Mouse (Mus musculus): ENCODE measurements around the gene Slc25a20. TPM values are rescaled to one million over a fixed set of nuclear protein-coding genes. Genes with fewer than 3 reads are reported as not detected.
A peak's percentile ranks its signal among the peaks of the same experiment; 100 is the strongest.

Gene Slc25a20
- total RNA-seq, 2 experiments from 2014 or later: 19.2 to 21.0 TPM

DNA sequence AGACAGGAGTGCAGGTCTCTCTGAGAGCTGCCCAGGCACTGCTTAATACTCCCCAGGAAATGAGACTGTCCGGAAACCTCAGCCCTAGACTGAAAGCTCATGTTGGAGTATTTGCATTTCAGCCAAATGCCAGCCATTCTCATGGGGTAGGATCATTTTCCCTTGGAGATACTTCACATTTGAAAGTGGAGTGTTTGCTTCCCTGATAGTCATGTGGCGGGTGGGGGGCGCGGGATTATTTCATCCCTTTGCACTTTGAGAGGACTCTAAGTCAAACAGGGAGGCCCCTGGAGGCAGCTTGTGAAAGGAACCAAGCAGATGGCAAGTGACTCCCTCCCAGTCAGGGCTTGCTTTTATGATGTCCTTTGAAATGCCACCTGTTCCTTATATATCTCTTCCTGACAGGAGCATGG is 24.6 kb downstream of the Slc25a20 start:
- DNase-seq (ENCODE audit: low spot score in 2 of 2): no peak

DNA sequence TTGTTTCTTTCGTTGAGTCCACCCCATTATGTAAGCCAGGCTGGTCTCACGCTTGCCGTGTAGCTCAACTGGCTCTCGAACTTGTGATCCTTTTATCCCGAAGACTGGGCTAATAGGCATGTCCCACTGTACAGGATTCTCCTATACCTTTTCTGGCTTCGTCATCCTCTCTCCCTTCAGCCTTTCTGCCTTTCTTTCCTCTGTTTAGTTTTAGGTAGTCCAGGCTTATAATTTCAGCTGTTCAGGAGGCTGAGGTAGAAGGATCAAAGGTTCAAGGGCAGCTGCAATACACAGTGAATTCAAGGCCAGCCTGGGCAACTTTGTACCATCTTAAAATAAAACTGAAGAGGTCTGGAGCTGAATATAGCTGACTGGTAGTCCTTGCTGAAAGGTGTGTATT is 25.3 kb downstream of the Slc25a20 start:
- DNase-seq (ENCODE audit: low spot score in 2 of 2): no peak

DNA sequence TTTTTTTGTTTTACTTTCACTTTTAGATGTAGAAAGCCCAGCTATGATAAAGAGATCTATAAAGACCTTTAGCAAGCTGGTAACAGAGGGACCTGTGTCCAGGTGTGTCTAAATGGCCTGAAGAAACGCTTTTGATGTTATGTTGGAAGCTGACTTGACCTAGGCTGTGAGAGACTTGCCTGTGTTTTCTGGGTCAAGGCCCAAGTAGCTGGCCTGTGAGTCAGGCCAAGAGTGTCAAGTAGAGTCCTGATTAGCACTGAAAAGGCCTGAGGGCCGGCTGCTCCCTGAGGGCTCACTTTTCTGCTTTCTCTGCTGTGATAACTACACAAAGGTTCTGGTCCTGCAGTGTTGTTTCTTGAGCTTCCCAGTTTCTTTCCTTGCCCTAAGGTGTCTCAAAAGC is 25.8 kb downstream of the Slc25a20 start:
- no peak for DNase-seq (ENCODE audit: low spot score in 2 of 2)

DNA sequence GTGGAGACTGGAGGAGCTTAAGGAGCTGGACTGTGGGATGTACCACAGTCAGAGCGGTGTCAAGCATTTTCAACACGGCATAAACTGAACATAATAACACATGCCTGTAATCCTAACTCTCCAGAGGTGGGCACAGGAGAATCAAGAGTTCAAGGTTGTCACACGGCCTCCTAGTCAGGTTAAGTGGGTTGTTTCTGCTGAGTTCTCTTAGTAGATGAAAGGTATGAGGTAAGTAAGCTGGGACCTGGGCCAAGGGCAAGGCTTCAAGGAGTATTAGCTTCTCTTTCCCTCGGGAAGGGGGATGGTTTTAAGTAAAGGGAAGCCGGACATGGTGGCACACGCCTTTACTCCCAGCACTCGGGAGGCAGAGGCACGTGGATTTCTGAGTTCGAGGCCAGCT is 26.6 kb downstream of the Slc25a20 start:
- no peak for DNase-seq (ENCODE audit: low spot score in 2 of 2)

DNA sequence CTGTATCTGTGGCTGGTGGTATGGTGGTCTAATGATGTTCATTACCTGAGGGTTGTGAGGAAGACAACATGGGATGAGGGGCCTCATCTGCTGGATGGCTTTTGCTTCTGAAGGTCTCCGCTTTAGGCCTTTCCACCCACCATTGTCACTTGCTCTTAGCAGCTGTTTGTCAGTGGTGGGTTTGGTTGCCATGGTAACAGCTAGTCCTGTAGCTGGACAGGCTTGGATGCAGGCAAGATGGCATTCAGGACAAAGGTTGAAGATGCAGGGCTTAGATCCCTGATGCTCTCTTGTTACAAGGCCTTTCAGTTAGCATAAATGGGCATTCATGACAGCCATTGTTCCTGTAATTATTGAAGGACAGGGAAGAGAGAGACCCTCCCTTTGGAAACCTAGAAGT is 27.2 kb downstream of the Slc25a20 start, which contains the start of gene Prkar2a:
TSS of gene Prkar2a (plus strand) at position 209 of the 400 bp plus-strand sequence.
- no peak for DNase-seq (ENCODE audit: low spot score in 2 of 2)

DNA sequence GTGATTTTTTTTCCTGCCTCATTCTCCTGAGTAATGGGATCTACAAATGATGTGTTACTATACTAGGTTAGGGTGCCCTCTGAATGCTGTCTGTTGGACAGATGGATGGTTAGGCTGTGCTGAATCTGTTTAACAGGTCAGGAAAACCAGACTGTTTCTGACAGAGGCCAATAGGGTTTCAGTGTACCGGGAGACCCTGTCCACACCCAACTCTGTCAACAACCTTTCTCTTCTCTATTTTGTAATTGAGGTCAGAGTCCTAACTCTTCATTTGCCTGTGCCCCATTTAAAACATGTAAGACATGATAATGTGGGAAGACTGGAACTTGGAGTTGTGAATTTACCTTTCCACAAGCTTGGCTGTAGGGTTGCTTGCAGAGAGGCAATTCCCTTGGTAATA is 28.1 kb downstream of the Slc25a20 start:
- DNase-seq (ENCODE audit: low spot score in 2 of 2): no peak

DNA sequence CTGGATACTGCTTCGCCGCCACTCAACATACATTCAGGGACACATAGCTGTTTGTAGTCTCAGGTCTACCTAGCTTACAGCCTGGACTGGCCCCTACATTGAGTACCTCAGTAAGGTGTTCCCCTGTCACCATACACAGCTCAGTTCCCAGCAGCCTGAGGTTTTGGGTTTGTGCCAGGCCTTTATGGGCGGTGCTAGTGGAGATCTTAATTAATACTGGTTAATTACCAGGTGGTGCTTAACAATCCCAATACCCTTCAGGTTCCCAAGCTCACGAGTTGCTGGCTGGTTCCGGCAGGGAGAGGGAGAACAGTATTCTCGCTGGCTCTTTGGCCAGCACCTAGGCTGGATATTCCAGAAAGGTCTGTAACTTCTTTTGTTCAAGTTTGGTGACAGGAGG is 29.0 kb downstream of the Slc25a20 start:
- no peak for DNase-seq (ENCODE audit: low spot score in 2 of 2)

DNA sequence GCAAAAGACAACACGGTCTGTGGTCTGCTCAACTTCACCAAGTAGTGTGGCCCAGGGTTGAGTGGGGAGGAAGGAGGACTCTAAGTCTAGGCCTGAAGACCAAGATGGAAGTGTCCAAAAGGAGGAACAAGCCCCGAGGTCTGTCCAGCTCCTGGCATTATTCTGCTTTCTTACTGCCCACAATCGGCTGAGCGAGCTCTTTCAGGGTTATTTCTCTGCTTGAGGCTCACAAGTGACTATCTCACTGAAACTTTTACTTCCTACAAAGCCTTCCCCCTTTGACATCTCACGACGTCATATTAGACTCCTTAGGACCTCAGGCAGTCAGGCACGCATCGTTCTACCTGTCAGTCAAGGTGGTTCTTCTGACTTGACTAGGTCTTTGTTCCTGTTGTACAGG is 29.5 kb downstream of the Slc25a20 start:
- no peak for DNase-seq (ENCODE audit: low spot score in 2 of 2)

DNA sequence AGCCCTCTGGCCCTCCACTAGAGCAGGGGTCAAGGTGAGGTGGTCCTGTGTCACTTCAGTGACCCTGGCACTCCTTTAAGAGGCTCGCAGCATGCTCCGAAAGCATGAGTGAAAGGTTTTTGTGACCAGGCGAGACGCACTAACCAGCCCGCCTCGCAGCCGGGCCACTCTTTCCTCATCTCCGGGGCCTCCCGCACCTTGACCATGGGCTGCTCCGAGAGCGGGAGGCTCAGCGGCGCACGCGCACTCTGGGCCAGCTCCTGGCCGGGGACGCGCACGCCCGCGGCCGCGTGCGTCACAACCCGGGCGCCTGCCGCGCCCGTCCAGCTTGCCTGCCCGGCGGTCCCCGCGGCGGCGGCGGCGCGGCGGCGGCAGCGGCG is 29.9 kb downstream of the Slc25a20 start:
- peak; percentile 81 to 89 for DNase-seq (ENCODE audit: low spot score in 2 of 2)

DNA sequence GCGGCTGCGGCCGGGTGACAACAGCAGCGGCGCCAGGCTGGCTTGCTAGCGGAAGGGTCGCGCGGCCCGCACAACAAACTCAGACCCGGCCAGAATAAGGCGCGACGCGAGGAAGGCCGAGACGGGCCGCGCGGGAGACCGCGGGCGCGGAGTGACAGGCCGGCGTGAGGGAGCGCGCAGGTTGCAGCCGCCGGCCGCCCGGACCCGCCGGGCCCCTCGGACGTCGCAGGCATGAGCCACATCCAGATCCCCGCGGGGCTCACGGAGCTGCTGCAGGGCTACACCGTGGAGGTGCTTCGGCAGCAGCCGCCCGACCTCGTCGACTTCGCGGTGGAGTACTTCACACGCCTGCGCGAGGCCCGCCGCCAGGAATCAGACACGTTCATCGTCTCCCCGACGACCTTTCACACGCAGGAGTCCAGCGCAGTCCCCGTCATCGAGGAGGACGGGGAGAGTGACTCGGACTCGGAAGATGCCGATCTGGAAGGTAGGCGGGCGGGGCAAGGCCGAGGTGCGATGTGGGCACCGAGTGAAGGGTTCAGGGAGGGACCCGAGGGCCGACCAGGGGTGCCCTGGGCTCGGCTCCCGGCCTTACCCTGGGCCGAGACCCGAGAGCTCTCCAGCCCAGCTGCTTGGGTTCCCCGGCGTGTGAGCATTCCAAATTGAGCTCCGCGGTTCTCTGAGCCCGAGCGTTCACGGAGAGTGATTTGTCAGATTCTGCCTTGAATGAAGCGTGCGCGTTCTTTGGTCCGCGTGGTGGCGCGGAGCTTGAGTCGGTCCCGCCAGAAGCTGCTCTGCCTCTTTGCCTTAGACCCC is 30.5 kb downstream of the Slc25a20 start:
- peak; percentile 59 to 75 for DNase-seq (ENCODE audit: low spot score in 2 of 2)

DNA sequence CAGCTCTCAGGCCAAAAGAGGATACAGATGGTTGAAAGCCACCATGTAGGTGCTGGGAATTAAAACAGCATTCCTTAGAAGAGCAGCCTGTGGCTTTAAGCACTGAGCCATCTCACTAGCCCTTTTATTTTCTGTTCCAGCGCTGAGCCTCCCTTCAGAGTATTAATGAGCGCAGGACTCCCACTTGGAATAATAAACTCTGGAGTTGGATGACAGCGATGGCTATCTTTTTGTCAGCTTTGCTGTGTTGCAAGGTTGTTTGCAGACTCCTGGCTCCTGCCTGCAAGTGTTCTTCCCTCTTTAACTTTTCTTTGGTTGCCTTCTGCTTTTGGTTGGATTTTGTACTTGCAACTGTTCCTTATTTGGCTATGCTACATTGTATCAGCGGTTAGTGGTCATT is 32.1 kb downstream of the Slc25a20 start:
- DNase-seq (ENCODE audit: low spot score in 2 of 2): no peak

DNA sequence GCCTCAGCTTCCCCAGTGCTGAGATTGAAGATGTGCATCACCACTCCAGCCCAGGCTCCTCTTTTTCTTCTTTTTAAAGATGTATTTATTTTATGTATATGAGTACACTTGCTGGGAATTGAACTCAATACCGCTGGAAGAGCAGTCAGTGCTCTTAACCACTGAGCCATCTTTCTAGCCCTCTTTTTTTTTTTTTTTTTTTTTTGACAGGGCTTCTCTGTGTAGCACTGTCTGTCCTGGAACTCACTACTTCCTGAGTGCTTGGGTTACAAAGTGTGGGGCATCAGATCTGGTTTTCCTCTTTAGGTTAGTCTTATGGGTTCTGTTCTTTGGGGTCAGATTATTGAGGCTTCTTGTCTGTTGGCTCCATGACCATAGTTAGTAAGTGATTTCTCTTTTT is 32.6 kb downstream of the Slc25a20 start:
- no peak for DNase-seq (ENCODE audit: low spot score in 2 of 2)

DNA sequence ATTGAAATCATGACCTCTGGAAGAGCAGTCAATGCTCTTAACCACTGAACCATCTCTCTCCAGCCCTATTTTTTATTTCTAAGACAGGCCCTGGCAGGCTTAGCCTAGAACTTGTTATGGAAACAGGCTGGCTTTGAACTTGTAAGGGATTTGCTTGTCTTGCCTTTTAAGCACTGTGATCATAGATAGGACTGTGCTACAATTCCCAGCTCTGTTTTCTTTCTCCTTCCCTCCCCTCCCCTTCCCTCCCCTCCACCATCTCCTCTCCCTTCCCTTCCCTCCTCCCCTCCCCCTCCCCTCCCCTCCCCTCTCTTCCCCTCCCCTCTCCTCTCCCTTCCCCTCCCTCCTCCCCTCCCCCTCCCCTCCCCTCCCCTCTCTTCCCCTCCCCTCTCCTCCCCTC is 40.6 kb downstream of the Slc25a20 start:
- no peak for DNase-seq (ENCODE audit: low spot score in 2 of 2)

DNA sequence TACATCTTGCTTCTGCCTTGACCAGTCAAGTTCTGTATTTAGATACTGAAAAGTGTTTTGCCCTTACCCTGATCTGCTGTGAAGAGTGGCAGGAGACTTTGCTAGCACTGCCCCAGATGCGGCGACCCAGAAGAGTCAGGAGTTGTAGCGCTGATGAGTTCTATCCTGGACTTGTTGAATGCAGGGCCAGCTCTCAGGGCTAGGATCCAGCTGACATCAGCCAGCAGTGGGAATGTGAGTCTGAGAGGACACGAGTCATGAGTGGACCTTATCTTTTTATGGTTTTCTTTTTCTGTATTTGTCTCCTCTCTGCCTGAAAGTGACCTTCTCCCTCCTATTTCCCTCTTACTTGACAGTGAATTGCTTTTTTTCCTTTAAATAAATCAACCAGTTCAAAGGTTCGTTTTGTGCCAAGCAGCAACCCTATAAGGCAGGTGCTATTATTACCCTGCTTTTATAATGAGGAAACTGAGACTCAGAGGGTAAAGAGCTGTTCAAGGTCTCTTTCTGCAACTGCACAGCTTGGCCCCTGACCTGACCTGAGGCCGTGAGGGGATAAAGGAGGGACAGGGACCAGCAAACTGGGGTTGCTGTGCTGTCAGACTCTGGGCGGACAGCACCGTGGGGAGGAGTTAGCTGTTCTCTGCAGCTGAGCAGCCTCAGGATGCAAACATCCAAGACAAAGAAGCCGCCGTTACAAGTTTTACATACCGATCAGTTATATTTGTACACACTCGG is 41.7 kb downstream of the Slc25a20 start:
- DNase-seq (ENCODE audit: low spot score in 2 of 2): no peak

DNA sequence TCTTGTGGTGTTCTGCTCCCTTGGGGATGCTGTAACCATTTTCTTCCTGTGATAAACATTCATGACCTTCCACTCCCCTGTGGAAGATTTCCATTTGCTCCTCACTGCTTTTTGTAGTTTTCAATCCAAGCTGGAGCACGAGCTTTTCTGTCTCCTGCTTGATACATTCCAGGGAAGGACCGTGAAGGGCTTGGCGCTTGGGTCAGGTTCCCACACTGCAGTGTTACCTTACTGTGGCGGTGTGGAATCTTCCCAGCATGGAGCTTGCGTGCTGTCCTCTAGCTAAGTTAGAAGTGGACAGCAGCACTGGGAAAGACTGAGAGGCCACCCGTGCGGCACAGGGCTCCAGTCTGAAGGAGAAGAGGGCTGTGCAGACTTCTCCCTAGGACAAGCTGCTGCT is 42.7 kb downstream of the Slc25a20 start:
- DNase-seq (ENCODE audit: low spot score in 2 of 2): no peak

DNA sequence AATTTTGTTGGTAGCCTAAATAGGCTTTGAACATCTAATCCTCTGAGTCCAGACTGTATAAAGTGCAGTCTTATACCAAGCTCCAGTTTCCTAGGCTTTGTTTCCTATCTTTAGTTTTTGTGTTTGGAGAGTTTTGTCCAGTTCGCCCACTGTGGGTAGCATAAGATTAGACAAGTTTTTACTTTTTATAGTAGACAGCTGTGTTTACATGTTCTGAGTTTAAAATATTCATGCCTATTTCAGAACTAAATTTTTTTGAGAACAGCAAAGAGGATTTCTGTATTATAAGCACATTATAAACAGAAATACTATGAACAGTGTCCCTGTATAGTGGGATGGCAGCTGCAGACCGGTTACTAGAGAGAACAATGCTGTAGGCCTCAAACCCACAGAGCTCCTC is 45.3 kb downstream of the Slc25a20 start:
- DNase-seq (ENCODE audit: low spot score in 2 of 2): no peak

DNA sequence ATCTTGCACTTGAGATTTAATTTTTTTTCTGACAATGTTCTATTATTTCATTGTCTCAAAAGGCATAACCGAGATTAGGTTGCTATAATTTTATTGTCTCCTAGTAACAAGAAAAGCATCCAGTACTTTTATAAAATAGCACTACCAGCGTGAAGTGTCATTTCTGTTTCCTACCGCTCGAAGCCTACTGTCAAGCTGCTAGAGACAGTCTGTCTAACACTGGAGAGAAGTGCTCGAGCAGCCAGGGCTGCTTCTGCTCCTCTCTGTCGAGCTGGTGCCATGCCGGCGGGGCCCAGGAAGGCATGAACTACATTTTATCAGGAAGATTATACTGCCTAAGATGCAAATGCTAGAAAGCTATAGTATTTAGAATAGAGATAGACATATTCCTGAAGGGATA is 46.9 kb downstream of the Slc25a20 start:
- no peak for DNase-seq (ENCODE audit: low spot score in 2 of 2)

DNA sequence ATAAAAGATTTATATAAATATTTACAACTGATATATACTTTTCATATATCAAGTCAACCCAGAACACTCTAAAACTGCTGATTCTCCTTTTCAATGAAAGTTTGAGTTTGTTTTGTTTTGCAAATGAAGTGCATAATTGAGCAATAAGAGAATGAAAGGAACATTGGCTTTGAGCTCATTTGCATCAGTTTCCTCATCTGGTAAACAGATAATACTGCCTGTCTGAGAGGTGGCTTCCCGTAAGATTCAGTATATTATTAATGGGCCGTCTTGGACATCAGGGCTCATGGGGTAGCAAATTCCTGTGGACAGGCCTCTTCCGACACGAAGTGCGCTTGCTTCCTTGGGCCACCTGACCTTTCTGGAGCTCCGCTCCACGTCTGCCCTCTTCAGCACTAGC is 48.9 kb downstream of the Slc25a20 start:
- no peak for DNase-seq (ENCODE audit: low spot score in 2 of 2)

DNA sequence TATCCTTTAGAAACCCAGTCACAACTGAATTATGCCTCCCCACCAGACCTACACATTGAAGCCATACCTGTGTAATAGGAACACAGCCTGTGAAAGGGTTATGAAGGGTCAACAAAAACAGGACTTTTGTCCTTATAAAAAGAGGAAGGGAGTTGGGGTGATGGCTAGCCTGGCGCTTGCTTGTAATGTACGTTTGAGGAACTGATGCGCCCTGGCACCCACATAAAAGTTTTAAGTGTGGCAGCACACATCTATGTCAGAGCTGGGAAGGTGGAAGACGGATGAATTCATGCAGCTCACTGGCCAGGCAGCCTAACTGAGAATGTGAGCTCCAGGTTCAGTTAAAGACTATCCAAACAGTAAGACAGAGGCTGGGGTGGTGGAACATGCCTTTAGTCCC is 54.3 kb downstream of the Slc25a20 start:
- no peak for DNase-seq (ENCODE audit: low spot score in 2 of 2)

DNA sequence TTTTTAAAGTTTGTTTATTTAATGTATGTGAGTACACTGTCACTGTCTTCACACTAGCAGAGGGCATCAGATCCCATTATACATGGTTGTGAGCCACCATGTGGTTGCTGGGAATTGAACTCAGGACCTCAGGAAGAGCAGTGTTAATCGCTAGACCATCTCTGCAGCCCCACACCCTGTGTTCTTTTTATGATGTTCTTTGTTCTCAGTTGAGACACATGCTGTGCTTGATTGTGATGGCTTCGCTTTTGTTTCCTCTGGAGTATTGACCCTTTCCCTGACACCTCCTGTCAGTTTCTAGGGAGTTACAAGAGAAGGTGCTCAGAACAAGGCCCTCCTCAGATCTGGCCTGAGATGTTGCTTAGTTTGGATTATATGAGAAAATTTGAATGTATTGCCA is 61.9 kb downstream of the Slc25a20 start:
- no peak for DNase-seq (ENCODE audit: low spot score in 2 of 2)

DNA sequence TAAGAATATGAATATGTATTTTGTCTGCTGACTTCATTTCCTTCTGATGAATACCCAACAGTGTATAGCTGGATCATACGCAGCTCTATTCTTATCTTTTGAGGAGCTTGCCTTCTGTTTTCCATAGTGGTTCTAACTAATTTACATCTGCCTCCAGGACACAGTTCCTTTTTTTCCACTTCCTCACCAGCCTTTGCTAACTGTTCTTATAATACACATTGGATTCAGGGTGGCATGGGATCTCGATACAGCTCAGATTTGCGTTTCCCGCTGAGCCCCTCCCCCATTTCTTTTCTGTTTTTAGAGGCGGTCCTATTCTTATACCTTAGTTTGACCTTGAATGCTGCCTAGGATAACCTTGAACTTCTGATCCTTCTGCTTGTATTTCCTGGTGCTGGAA is 64.2 kb downstream of the Slc25a20 start:
- no peak for DNase-seq (ENCODE audit: low spot score in 2 of 2)

DNA sequence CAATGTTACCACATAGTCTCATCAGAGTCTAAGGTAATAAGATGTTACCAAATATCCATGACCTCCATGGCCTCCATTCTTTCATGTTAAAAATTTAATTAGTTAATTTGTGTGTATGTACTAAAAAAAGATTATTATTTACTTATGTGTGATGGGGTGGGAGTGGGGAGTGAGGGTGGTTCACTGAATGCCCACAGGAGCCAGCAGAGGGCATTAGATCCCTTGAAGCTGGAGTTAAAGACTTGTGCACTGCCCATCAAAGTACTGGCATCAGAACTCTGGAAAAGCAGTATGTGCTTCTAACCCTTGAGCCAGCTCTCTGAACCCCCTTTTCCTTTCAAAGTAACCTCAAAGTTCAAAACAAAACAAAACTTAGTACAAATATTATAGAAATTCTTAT is 67.2 kb downstream of the Slc25a20 start:
- no peak for DNase-seq (ENCODE audit: low spot score in 2 of 2)

DNA sequence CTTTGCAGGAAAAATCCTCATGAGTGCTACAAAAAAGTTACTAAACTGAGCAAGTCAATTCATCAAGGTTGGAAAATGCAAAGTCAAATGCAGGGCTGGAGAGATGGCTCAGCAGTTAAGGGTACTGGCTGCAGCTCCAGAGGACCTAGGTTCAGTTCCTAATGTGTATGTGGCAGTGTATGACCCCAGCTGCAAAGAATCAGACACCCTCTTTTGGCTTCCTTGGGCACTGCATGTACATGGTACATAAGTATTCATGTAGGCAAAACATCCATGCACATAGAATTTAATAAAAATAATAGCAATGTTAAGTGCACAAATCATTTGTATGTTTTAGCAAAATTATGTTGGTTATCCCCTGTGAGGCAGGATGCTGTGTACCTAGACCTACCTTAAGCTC is 70.6 kb downstream of the Slc25a20 start:
- DNase-seq (ENCODE audit: low spot score in 2 of 2): no peak
